Mouse (Mus musculus) small intestine, adult 2 months (tissue): Measurements from ENCODE around the gene Farsa.

Source experiments
- CTCF ChIP-seq: fragments of 200-500 bp; IDR thresholded peaks from 2 replicates; pipeline ENCODE4 v1.5.1; 2012; ENCODE audit warnings: low read depth, mild to moderate bottlenecking, control low read depth, inconsistent platforms, low read length, moderate library complexity, mixed read lengths; ENCODE audit not compliant: insufficient replicate concordance, insufficient read length; ENCODE audit errors: extremely low read depth
- POLR2A ChIP-seq: fragments of 200-500 bp; IDR thresholded peaks from 2 replicates; pipeline ENCODE4 v1.6.1; 2012; ENCODE audit warnings: low read depth, mild to moderate bottlenecking, control low read depth, inconsistent platforms, low read length, moderate library complexity

DNA sequence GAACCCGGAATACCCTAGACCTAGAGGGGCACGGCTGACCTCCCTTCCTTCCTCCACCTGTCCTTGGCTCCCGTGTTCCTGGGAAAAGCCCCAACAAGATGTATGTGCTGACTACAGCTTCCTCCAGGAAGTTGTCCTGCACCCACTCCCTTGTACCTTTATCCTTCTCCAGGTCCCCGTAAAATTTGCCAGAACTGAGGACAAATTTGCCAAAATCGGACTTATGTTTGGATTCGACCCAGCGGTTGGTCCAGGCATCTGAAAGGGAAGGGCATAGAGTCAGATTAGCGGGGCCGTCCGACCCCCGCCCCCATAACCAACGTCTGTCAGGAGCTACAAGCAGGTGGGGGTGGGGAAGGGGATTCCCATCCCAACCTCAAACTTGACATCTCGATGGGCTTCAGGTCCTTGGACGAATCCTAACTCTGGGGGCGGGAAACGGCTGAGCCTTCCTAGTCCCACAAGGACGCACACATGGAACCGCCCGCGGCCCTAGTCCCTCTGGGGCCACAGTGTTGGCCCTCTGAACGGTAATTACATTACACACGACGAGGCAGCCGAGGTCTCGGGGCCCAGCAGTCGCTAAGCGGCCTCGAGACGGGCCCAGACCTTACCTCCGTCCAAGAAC, 10.6 kb upstream of the Farsa start:
- TF ChIP-seq POLR2A (no peak), CTCF (no peak)
